Mouse (Mus musculus) E14TG2a.4 (cell line): ENCODE results near the gene Pold1.

ENCODE experiments used
- CTCF ChIP-seq: conservative IDR thresholded peaks from 2 replicates; pipeline ENCODE4 v1.5.1; 2014; ENCODE audit warnings: low read length
- POU5F1 ChIP-seq: IDR thresholded peaks from 2 replicates; pipeline ENCODE4 v1.6.1; 2014; ENCODE audit warnings: low read length, borderline replicate concordance

GRCm38 (mm10) chr7:44491391-44491790 is 57.3 kb downstream of the Pold1 start:
- no peak for TF ChIP-seq POU5F1
- no peak for TF ChIP-seq CTCF
